Mouse (Mus musculus) hindbrain, postnatal 0 days (tissue): ENCODE results near the gene Hnrnpl. TPM values are rescaled to one million over a fixed set of nuclear protein-coding genes. Genes with fewer than 3 reads are reported as not detected.

ENCODE experiments used
- ATAC-seq: fragments of 200-750 bp; cut with Nextera tagmentation; 2 replicates; pipeline ENCODE4 v1.8.0; 2017; ENCODE audit warnings: mild to moderate bottlenecking, moderate TSS enrichment, moderate library complexity
- DNase-seq: peaks from one replicate; pipeline ENCODE4 v3.0.0-alpha.2; 2015; ENCODE audit warnings: low spot score
- H3K27ac ChIP-seq: fragments of 300-500 bp; sonication (generic); 2 replicates; pipeline ENCODE4 v1.5.1; 2014; ENCODE audit warnings: mild to moderate bottlenecking
- H3K27me3 ChIP-seq: fragments of 300-500 bp; sonication (generic); 2 replicates; pipeline ENCODE4 v1.6.1; 2014; ENCODE audit warnings: low read length, mixed read lengths; ENCODE audit not compliant: insufficient read depth
- H3K36me3 ChIP-seq: fragments of 300-500 bp; sonication (generic); 2 replicates; pipeline ENCODE4 v1.6.1; 2014; ENCODE audit warnings: low read length, mixed read lengths; ENCODE audit not compliant: insufficient read depth
- H3K4me1 ChIP-seq: fragments of 300-500 bp; sonication (generic); 2 replicates; pipeline ENCODE4 v1.6.1; 2014; ENCODE audit warnings: antibody characterized with exemption, low read length, mixed read lengths; ENCODE audit not compliant: insufficient read depth
- H3K4me2 ChIP-seq: fragments of 300-500 bp; sonication (generic); 2 replicates; pipeline ENCODE4 v1.6.1; 2014; ENCODE audit warnings: low read depth, mild to moderate bottlenecking, low read length, moderate library complexity, mixed read lengths
- H3K4me3 ChIP-seq: fragments of 300-500 bp; sonication (generic); 2 replicates; pipeline ENCODE4 v1.5.1; 2014; ENCODE audit warnings: low read length
- H3K9ac ChIP-seq: fragments of 300-500 bp; sonication (generic); replicated peaks from 2 replicates; pipeline ENCODE4 v1.6.1; 2014; ENCODE audit warnings: mild to moderate bottlenecking, low read length, moderate library complexity, mixed read lengths
- H3K9me3 ChIP-seq: fragments of 300-500 bp; sonication (generic); 2 replicates; pipeline ENCODE4 v1.6.1; 2016; ENCODE audit warnings: low read length, mixed read lengths
- CTCF ChIP-seq: IDR thresholded peaks from 2 replicates; pipeline ENCODE4 v1.5.1; 2016; ENCODE audit warnings: antibody characterized with exemption, control low read depth, low read depth
- WGBS: fragments of 180-500 bp; shearing (Covaris S2); extraction: QIAGEN DNeasy Blood & Tissue Kit; methylation state at CpG from one replicate; pipeline ENCODE4 v1.1.7; 2014; 5-methylcytosine and 5-hydroxymethylcytosine counted together
- polyA plus RNA-seq: library from polyadenylated mRNA; unstranded; fragments of >200 nt; fragmentation: Nextera tagmentation; extraction: Ambion mirVana; gene quantifications from 2 replicates; pipeline ENCODE4 v1.2.1, GENCODE M21; 2015
- total RNA-seq: library from RNA; depleted of rRNA; stranded (reverse); fragments of >200 nt; gene quantifications from 2 replicates; pipeline ENCODE4 v1.2.3, GENCODE M21; 2014

The Hnrnpl gene
- total and polyA plus RNA-seq, 2 experiments from 2014 or later, result 179 to 233 TPM

DNA sequence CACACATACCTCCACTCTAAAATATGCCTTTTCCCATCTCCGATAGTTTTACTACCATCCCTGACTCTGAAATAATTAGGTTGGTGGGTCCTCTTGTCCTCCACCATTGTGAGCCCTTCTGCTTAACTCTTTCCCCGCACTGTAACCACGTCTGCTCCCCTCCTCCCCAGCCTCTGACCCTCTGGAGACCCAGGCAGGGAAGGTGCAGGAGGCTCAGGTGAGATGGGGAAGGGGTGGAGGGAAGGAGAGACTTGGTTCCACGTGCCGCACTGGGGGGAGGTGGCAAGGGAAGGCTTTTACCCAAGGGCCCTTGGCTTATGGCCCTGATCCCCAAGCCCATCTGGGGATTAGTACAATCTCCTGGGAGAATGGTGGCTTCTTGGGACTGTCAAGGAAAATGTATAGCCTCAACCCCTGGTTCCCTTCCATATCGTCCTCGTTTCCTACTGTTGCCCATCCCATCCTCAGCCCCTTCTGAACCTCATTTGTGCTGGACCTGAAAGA, 40.8 kb upstream of the Hnrnpl start, which contains the start of gene Nfkbib:
Nfkbib (minus strand) TSS at position 51 of the 504 bp plus-strand sequence.
- H3K36me3 ChIP-seq, result no peaks in the 10 kb centered on the region; the same call in 1 of the 2 replicates
- H3K4me3 ChIP-seq, result peak within 1 kb of the TSS; percentile 81
- H3K27ac ChIP-seq, result no peak within 1 kb of the TSS
- ATAC-seq (no peak), DNase-seq (no peak)
- TF ChIP-seq CTCF, result no peak
- peak within 1 kb of the TSS; percentile 76 for H3K4me2 ChIP-seq
- 68% methylated on average over 7 of the region's 7 CpGs for WGBS
- H3K4me1 ChIP-seq, result peaks cover 16% of the 10 kb centered on the region
- peak within 1 kb of the TSS; percentile 69 for H3K9ac ChIP-seq
- no peaks in the 10 kb centered on the region for H3K9me3 ChIP-seq
- no peaks in the 10 kb centered on the region for H3K27me3 ChIP-seq

DNA sequence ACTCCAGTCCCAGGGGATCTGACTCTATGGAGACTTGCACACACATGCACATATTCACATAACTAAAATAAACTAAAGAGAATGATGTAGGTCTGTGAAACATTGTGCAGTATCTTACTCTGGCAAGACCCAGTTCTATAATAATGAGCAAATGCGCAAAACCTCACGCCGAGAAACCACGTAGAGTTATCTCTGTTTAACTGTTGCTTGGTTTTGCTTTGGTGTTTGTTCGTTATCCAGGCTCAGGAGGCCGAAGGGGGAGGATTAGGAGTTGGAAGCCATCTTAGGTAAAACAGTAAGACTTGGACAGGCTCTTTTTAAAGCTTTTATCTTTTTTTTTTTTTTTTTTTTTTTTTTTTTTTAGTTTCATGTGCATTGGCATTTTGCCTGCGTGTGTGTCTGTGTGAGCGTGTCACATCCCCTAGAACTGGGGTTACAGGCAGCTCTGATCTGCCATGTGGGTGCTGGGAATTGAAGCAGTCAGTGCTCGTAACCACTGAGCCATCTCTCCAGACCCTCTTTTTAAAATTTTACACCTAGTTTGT, 38.9 kb upstream of the Hnrnpl start:
- WGBS, result 85% methylated on average over 9 of the region's 9 CpGs

DNA sequence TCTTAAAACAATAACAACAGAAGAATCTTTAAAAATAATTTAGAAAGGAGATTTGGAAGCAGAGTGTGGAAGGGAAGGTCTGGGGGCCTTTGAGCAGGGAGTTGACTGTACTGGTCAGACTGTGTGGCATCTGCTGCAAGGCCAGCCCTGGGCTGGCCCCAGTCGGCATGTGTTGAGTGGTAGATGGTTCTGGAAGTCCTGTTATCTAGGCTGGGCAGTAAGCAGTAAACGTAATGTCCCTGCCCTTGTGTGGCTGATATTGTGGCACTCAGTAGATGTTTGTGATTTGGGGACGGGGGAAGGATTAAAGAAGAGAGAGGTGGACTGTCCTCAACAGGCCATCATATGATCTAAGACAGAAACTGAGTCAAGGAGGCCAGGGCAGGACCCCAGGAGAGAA, 38.0 kb upstream of the Hnrnpl start:
- H3K36me3 ChIP-seq, result no peaks in the 10 kb centered on the region
- no peak overlapping the region for H3K9ac ChIP-seq
- no peaks in the 10 kb centered on the region for H3K9me3 ChIP-seq
- H3K4me2 ChIP-seq, result no peak overlapping the region
- H3K4me3 ChIP-seq, result no peak overlapping the region
- WGBS, result 90% methylated on average over 3 of the region's 3 CpGs
- peaks cover 14% of the 10 kb centered on the region for H3K4me1 ChIP-seq
- DNase-seq (no peak), ATAC-seq (no peak)
- H3K27me3 ChIP-seq, result no peaks in the 10 kb centered on the region
- H3K27ac ChIP-seq, result no peak overlapping the region
- no peak for TF ChIP-seq CTCF

More for the DNA sequence above, 38.9 kb upstream of the Hnrnpl start:
- H3K4me2 ChIP-seq, result no peak overlapping the region
- no peak for DNase-seq
- ATAC-seq, result no peak
- no peaks in the 10 kb centered on the region for H3K9me3 ChIP-seq
- no peaks in the 10 kb centered on the region for H3K36me3 ChIP-seq
- no peak for TF ChIP-seq CTCF
- H3K4me1 ChIP-seq, result peaks cover 21% of the 10 kb centered on the region
- no peak overlapping the region for H3K27ac ChIP-seq
- no peak overlapping the region for H3K4me3 ChIP-seq
- no peak overlapping the region for H3K9ac ChIP-seq
- no peaks in the 10 kb centered on the region for H3K27me3 ChIP-seq

DNA sequence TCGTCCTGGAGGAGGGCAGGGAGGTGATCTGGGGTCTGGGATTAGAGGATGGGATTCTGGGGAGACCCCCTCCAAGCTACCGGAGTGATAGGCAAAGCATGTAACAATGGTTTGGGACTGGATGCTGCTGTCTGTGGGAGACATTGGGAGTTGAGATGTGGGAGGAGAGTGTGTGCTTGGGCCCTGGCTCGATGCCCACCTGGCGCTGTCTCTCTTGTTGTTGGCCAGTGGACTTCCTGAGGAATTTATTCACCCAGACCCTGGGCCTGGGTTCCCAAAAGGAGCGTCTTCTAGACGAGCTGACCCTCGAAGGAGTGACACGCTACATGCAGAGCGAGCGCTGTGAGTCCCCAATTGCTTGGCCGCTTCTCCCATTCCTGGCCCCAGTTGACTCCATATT, 36.5 kb upstream of the Hnrnpl start:
- Histone ChIP-seq H3K9me3 (no peaks in the 10 kb centered on the region), H3K4me2 (no peak overlapping the region)

DNA sequence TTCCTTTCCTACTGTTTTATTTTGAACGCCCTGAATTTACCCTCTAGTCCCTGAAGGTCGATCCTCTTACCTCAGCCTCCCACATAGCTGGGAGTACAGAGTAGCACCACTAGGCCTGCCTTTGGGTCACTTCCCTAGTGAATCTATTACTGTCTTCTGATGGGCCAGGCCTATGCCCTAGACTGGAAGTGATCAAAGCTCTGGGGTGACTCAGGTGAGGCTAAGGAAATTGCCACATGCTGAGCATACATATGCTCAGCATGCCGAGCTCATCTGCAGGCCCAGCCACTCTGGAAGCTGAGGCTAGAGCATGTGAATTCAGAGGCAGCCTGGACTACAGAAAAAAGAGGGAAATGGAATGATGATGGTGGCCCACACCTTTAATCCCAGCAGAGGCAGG, 35.2 kb upstream of the Hnrnpl start:
- 60% methylated on average over 3 of the region's 3 CpGs for WGBS
- Histone ChIP-seq H3K9me3 (no peaks in the 10 kb centered on the region), H3K4me1 (peaks cover 5% of the 10 kb centered on the region; the same call in 1 of the 2 replicates), H3K36me3 (0 out of 2 replicates have a peak, but pooled peaks cover 6% of the 10 kb centered on the region), H3K9ac (no peak overlapping the region), H3K27me3 (no peaks in the 10 kb centered on the region), H3K4me2 (no peak overlapping the region), H3K27ac (no peak overlapping the region), H3K4me3 (no peak overlapping the region)
- no peak for ATAC-seq
- DNase-seq, result no peak
- no peak for TF ChIP-seq CTCF

More for the DNA sequence above, 36.5 kb upstream of the Hnrnpl start:
- TF ChIP-seq CTCF, result no peak
- Histone ChIP-seq H3K4me3 (no peak overlapping the region), H3K27ac (no peak overlapping the region), H3K9ac (no peak overlapping the region), H3K4me1 (peaks cover 9% of the 10 kb centered on the region), H3K27me3 (no peaks in the 10 kb centered on the region), H3K36me3 (no peaks in the 10 kb centered on the region)
- 72% methylated on average over 11 of the region's 11 CpGs for WGBS
- DNase-seq (no peak), ATAC-seq (no peak)

DNA sequence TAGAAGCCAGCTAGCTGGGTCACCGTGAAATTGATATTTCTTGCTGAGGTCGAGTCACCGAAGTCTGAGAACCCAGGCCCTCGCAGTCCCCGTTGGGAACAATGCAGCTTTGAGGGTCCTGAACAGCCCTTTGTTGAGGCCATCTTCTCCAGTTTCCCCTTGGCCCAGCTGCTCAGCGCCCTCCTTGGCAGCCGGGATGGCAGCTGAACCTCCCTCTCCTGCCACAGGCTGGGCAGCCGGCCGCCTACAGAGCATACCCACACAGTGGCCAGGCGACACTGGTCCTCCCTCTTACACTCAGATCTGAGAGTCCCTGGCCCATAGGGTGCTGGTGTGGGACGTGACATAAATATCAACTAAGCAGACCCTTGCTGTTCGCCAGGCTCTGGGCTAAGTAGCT, 34.2 kb upstream of the Hnrnpl start:
- WGBS, result 25% methylated on average over 12 of the region's 12 CpGs
- Histone ChIP-seq H3K9me3 (no peaks in the 10 kb centered on the region), H3K4me2 (no peak overlapping the region), H3K4me3 (no peak overlapping the region), H3K4me1 (0 out of 2 replicates have a peak, but pooled peaks cover 5% of the 10 kb centered on the region), H3K36me3 (0 out of 2 replicates have a peak, but pooled peaks cover 6% of the 10 kb centered on the region), H3K27ac (peak overlapping the region; percentile 60), H3K9ac (no peak overlapping the region), H3K27me3 (no peaks in the 10 kb centered on the region)
- DNase-seq (peak; percentile 67), ATAC-seq (peak; percentile 89)
- TF ChIP-seq CTCF, result no peak

DNA sequence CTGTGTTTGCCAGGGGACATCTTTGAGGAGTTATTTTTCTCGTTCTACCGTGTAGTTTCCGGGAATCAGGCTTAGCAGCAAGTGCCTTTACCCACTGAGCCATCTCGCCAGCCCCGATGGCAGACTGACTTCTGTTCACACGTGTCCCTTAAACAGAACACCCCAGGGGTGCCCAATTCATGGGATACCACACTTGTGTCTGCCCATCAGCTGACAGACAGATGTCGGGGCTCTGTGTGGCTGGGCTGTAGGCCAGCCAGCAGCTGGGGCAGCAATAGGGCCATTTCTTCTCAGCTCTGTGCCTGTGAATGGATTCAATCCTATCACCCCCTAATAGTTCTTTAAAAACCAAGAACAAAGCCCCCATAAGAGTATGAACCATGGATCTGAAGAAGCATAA, 33.2 kb upstream of the Hnrnpl start:
- WGBS, result 59% methylated on average over 7 of the region's 7 CpGs
- ATAC-seq (no peak), DNase-seq (peak; percentile 46)
- Histone ChIP-seq H3K9ac (no peak overlapping the region), H3K36me3 (0 out of 2 replicates have a peak, but pooled peaks cover 6% of the 10 kb centered on the region), H3K27ac (no peak overlapping the region), H3K9me3 (no peaks in the 10 kb centered on the region), H3K4me2 (no peak overlapping the region), H3K4me1 (0 out of 2 replicates have a peak, but pooled peaks cover 5% of the 10 kb centered on the region), H3K4me3 (no peak overlapping the region), H3K27me3 (no peaks in the 10 kb centered on the region)
- TF ChIP-seq CTCF, result no peak
